Mouse (Mus musculus) liver, embryonic 16.5 days (tissue): ENCODE data around the gene Rapgefl1. TPM values are rescaled to one million over a fixed set of nuclear protein-coding genes. Genes with fewer than 3 reads are reported as not detected.
A peak's percentile ranks its signal among the peaks of the same experiment; 100 is the strongest.

Experiments
- ATAC-seq: fragments of 200-750 bp; cut with Nextera tagmentation; 2 replicates; pipeline ENCODE4 v1.8.0; 2017; ENCODE audit warnings: low read depth, mild to moderate bottlenecking, moderate number of reproducible peaks, moderate library complexity
- H3K27ac ChIP-seq: fragments of 300-500 bp; sonication (generic); 2 replicates; pipeline ENCODE4 v1.5.1; 2014; ENCODE audit warnings: mild to moderate bottlenecking, low read length
- H3K27me3 ChIP-seq: fragments of 300-500 bp; sonication (generic); 2 replicates; pipeline ENCODE4 v1.6.1; 2014; ENCODE audit warnings: low read depth, low read length, mixed read lengths; ENCODE audit not compliant: control insufficient read depth, insufficient read depth
- H3K36me3 ChIP-seq: fragments of 300-500 bp; sonication (generic); 2 replicates; pipeline ENCODE4 v1.6.1; 2014; ENCODE audit warnings: mild to moderate bottlenecking; ENCODE audit not compliant: control insufficient read depth, insufficient read depth
- H3K4me1 ChIP-seq: fragments of 300-500 bp; sonication (generic); 2 replicates; pipeline ENCODE4 v1.6.1; 2014; ENCODE audit warnings: low read depth, low read length, mixed read lengths; ENCODE audit not compliant: control insufficient read depth
- H3K4me2 ChIP-seq: fragments of 300-500 bp; sonication (generic); 2 replicates; pipeline ENCODE4 v1.6.1; 2014; ENCODE audit warnings: low read depth, low read length, mixed read lengths
- H3K4me3 ChIP-seq: fragments of 300-500 bp; sonication (generic); 2 replicates; pipeline ENCODE4 v1.5.1; 2014; ENCODE audit warnings: low read depth, mild to moderate bottlenecking, low read length
- H3K9ac ChIP-seq: fragments of 300-500 bp; sonication (generic); 2 replicates; pipeline ENCODE4 v1.6.1; 2014; ENCODE audit warnings: low read depth, low read length
- H3K9me3 ChIP-seq: fragments of 300-500 bp; sonication (generic); replicated peaks from 2 replicates; pipeline ENCODE4 v1.6.1; 2016; ENCODE audit warnings: low read length; ENCODE audit not compliant: control insufficient read depth
- WGBS: fragments of 180-500 bp; shearing (Covaris S2); extraction: QIAGEN DNeasy Blood & Tissue Kit; methylation state at CpG from one replicate; pipeline ENCODE4 v1.1.7; 2014; ENCODE audit not compliant: insufficient replicate concordance; 5-methylcytosine and 5-hydroxymethylcytosine counted together
- polyA plus RNA-seq: library from polyadenylated mRNA; unstranded; fragments of >200 nt; fragmentation: Nextera tagmentation; extraction: Ambion mirVana; gene quantifications from 2 replicates; pipeline ENCODE4 v1.2.1, GENCODE M21; 2015

Rapgefl1 gene
- polyA plus RNA-seq, 1 experiment from 2014 or later: 0.18 TPM

- no peaks in the 10 kb centered on the region for H3K27me3 ChIP-seq
- peaks cover 8% of the 10 kb centered on the region for H3K4me1 ChIP-seq
- no peak overlapping the region for H3K4me3 ChIP-seq
- H3K27ac ChIP-seq: peak overlapping the region; percentile 19; the same call in 1 of the 2 replicates
- no peaks in the 10 kb centered on the region for H3K36me3 ChIP-seq
- no peak overlapping the region for H3K9ac ChIP-seq
- ATAC-seq: peak; percentile 68; the same call in 1 of the 2 replicates
- H3K4me2 ChIP-seq: no peak overlapping the region
- WGBS: 59% methylated on average over 9 of the region's 9 CpGs
- H3K9me3 ChIP-seq: no peaks in the 10 kb centered on the region
These were observed 37.3 kb downstream of the Rapgefl1 start for GRCm38 (mm10) chr11:98873900-98874299.

- H3K4me3 ChIP-seq: no peak overlapping the region
- H3K4me2 ChIP-seq: no peak overlapping the region
- WGBS: 80% methylated on average over 9 of the region's 9 CpGs
- H3K9me3 ChIP-seq: no peaks in the 10 kb centered on the region
- H3K27me3 ChIP-seq: no peaks in the 10 kb centered on the region
- H3K27ac ChIP-seq: no peak overlapping the region
- H3K36me3 ChIP-seq: no peaks in the 10 kb centered on the region
- no peak overlapping the region for H3K9ac ChIP-seq
- H3K4me1 ChIP-seq: peaks cover 8% of the 10 kb centered on the region
- ATAC-seq: peak; percentile 27; the same call in 1 of the 2 replicates
These were observed 40.4 kb downstream of the Rapgefl1 start for GRCm38 (mm10) chr11:98877001-98877400.

GRCm38 (mm10) chr11:98887703-98888102, 51.1 kb downstream of the Rapgefl1 start:
- WGBS: 87% methylated on average over 3 of the region's 3 CpGs
- ATAC-seq: no peak
- no peak overlapping the region for H3K27ac ChIP-seq
- H3K36me3 ChIP-seq: peaks cover 46% of the 10 kb centered on the region
- H3K4me3 ChIP-seq: no peak overlapping the region
- no peaks in the 10 kb centered on the region for H3K27me3 ChIP-seq
- H3K4me1 ChIP-seq: peaks cover 5% of the 10 kb centered on the region
- H3K9me3 ChIP-seq: no peaks in the 10 kb centered on the region
- H3K4me2 ChIP-seq: no peak overlapping the region
- no peak overlapping the region for H3K9ac ChIP-seq

DNA sequence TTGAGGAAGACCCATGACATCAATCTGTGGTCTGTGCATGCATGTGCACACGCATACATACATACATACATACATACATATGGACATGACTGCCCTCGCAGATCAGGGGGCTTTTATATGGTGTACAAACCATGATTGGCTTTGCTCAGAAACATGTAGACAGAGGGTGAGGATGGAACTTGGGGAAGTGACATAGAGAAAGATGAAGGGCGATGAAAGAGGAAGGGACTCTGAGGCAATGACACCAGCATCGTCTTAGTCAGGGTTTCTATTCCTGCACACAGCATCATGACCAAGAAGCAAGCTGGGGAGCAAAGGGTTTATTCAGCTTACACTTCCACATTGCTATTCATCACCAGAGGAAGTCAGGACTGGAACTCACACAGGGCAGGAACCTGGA, 52.5 kb downstream of the Rapgefl1 start:
- Histone ChIP-seq H3K27me3 (no peaks in the 10 kb centered on the region), H3K9ac (no peak overlapping the region), H3K4me1 (peaks cover 5% of the 10 kb centered on the region), H3K4me3 (no peak overlapping the region), H3K27ac (no peak overlapping the region), H3K4me2 (no peak overlapping the region), H3K9me3 (no peaks in the 10 kb centered on the region), H3K36me3 (peaks cover 55% of the 10 kb centered on the region)
- WGBS: 78% methylated on average over 4 of the region's 4 CpGs
- no peak for ATAC-seq

DNA sequence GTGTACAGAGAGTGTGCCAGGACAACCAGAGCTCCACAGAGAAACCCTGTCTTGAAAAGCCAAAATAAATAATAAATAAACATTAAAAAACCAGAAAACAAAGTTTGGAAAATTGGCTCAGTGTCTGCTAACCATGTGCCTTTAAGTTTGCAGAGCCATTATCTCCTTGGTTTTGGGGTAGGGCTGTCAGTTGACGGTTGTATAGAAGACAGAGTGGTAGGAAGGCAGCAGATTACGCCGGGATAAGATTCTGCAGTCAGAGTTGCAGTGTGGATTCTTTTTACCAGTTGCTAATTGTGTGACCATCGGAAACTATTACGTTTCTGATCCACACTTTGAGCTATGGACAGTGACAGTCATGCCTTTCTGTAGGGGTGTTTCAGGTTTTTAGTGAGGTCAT, 53.4 kb downstream of the Rapgefl1 start:
- no peaks in the 10 kb centered on the region for H3K9me3 ChIP-seq
- H3K4me2 ChIP-seq: no peak overlapping the region
- no peaks in the 10 kb centered on the region for H3K27me3 ChIP-seq
- H3K9ac ChIP-seq: no peak overlapping the region
- H3K36me3 ChIP-seq: peaks cover 52% of the 10 kb centered on the region
- no peak overlapping the region for H3K4me3 ChIP-seq
- WGBS: 57% methylated on average over 5 of the region's 5 CpGs
- H3K4me1 ChIP-seq: peaks cover 5% of the 10 kb centered on the region
- H3K27ac ChIP-seq: no peak overlapping the region
- ATAC-seq: 0 out of 2 replicates have a peak, but pooled peaks have one; percentile 19

DNA sequence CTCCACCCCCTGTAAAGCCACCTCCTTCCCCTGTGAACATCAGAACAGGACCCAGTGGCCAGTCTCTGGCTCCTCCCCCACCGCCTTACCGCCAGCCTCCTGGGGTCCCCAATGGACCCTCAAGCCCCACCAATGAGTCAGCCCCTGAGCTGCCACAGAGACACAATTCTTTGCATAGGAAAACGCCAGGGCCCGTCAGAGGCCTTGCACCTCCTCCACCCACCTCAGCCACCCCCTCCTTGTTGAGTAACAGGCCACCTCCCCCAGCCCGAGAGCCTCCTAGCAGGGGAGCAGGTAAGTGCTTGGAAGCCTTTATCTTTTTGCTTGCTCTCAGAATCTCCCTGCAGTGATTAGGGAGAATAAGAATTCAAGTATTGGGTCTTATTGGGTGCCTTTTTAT, 55.8 kb downstream of the Rapgefl1 start:
- H3K9me3 ChIP-seq: no peaks in the 10 kb centered on the region
- H3K4me3 ChIP-seq: no peak overlapping the region
- WGBS: 76% methylated on average over 5 of the region's 5 CpGs
- no peaks in the 10 kb centered on the region for H3K27me3 ChIP-seq
- H3K36me3 ChIP-seq: peaks cover 50% of the 10 kb centered on the region
- no peak overlapping the region for H3K4me2 ChIP-seq
- H3K4me1 ChIP-seq: peaks cover 5% of the 10 kb centered on the region
- no peak for ATAC-seq
- H3K27ac ChIP-seq: no peak overlapping the region
- no peak overlapping the region for H3K9ac ChIP-seq

DNA sequence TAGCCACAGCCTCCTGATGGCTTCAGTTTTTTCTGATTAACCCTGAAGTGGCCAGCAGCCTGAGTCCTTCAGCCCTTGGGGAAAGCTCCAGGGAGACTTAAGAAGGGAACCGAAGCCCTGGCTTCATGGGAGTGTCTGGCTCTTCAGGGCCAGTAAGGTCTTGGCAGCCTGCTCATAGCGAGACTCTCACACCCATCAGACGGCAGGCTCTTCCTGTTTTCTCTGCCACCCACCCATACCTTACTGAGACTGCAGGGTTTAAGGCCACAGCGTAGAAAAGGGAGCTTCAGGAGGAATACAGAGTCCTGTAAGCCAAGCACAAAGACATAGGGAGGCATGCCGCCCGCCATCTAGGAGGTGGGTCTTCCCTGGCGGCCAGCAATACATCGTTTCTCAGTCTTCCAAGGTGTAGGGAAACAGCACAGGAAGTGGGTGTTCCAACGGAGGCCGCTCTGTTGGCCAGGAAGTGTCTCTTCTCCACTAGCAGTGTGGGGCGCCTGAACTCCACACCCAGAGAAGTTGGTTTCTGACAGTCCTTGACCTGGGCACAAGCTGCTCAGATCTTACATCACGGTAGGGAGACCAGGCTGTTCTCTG, 64.0 kb downstream of the Rapgefl1 start:
- 37% methylated on average over 12 of the region's 12 CpGs for WGBS
- peak overlapping the region; percentile 18; the same call in 1 of the 2 replicates for H3K4me2 ChIP-seq
- H3K27ac ChIP-seq: peak overlapping the region; percentile 48; the same call in 1 of the 2 replicates

DNA sequence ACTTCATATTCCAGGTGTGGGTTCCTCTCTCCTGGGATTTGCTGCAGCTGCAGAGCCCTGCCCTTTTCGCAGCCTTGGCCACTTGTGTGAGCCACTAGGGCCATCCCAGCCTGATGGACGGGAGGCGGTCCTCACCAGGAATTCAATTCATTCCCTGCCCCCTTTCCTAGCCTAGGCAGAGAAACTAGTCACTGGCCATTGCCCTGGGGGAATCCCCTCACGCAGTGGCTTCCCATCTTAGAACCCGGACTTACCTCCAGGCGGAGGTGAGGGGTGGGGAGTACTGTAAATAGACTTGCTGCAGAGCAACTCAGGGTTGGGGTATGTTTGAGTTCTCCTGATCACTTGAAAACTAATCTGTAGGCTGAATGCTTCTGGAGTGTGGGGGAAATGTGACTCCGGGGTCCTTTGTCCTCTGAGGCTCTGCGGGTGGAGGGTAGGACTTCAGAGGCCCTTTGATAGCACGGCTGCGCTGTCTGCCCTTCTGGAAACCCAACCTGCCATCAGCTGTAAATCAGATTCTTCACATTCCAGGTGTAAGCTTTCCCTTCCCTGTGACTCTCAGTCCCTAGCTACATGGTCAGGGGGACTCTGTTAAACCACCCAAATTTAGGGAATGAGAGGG, 66.1 kb downstream of the Rapgefl1 start:
- Histone ChIP-seq H3K4me3 (no peak overlapping the region), H3K27ac (peak overlapping the region; percentile 11; the same call in 1 of the 2 replicates), H3K36me3 (peaks cover 15% of the 10 kb centered on the region), H3K9me3 (no peaks in the 10 kb centered on the region), H3K4me2 (no peak overlapping the region), H3K9ac (no peak overlapping the region), H3K4me1 (peaks cover 54% of the 10 kb centered on the region), H3K27me3 (no peaks in the 10 kb centered on the region)
- WGBS: 65% methylated on average over 10 of the region's 10 CpGs
- ATAC-seq: no peak

More for the DNA sequence above, 64.0 kb downstream of the Rapgefl1 start:
- ATAC-seq: no peak
- Histone ChIP-seq H3K27me3 (no peaks in the 10 kb centered on the region), H3K9me3 (no peaks in the 10 kb centered on the region), H3K9ac (no peak overlapping the region), H3K4me3 (no peak overlapping the region), H3K36me3 (peaks cover 27% of the 10 kb centered on the region), H3K4me1 (peaks cover 38% of the 10 kb centered on the region)
